Mouse (Mus musculus): ENCODE measurements around the gene Slc7a11.

DNA sequence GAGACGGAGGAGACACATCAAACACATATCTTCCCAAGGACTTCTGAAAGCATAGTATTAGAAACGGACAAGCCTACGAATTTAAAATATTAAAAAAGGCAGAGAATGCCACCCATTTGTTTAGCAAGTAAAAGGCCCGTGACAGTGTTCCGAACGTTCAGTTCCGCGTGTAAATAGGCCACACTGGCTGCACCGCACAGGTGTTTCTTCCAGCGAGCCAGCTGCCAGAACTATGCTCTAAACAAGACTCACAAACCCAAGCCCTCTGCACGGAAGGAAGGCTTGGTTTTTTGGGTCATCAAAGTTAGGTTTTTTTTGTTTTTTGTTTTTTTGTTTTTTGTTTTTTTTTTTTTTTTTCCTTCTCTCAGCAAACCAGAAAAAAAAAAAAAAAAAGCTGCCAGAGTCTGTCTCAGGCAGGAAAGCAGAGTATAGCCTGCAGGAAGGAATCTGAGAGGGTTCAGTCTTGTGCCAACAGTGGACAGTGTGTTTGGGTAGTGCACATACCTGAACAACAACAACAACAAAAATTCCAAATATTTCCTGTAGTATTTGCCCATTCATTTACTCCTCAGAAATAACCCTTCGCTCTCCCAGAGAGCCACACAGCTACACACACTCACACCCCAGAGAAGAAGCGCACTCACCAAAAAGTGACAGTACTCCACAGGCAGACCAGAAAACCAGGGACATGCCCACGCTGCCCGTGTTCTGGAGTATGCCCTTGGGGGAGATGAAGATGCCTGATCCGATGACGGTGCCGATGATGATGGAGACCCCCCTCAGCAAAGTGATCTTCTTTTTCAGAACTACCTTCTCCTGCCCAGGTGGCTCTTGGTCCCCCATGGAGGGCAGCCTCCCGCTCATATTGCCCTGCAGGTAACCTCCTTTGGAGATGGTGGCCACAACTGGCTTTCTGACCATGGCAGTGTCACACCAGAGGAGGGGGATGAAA is 797 bp downstream of the Slc7a11 start:
- no peak for TF ChIP-seq CTCF (IDR thresholded peaks at IDR 0.05; ENCODE audit: low read depth)
- no peak for TF ChIP-seq EP300 (optimal IDR thresholded peaks at IDR 0.05)
